Mouse (Mus musculus): ENCODE data around the gene Amotl2. TPM values are rescaled to one million over a fixed set of nuclear protein-coding genes. Genes with fewer than 3 reads are reported as not detected.
A peak's percentile ranks its signal among the peaks of the same experiment; 100 is the strongest.

The Amotl2 gene
- polyA plus RNA-seq, 1 experiment from 2014 or later: 53.7 TPM

- Histone ChIP-seq H3K4me1 (peaks cover 40% of the 10 kb centered on the region), H3K9ac (no peak overlapping the region), H3K4me3 (replicated peaks) (no peak overlapping the region), H3K36me3 (no peaks in the 10 kb centered on the region), H3K9me3 (replicated peaks) (no peaks in the 10 kb centered on the region), H3K27ac (replicated peaks) (peak overlapping the region; percentile 13; the same call in 1 of the 2 replicates), H3K27me3 (no peaks in the 10 kb centered on the region), H3K4me2 (replicated peaks) (no peak overlapping the region)
- 42% methylated on average over 9 of the region's 9 CpGs for WGBS
- no peak for ATAC-seq (ENCODE audit: insufficient number of reproducible peaks, low FRiP score, low TSS enrichment, low read depth)
Measured at GRCm38 (mm10) chr9:102692564-102693475, 23.7 kb upstream of the Amotl2 start.

- no peaks in the 10 kb centered on the region for H3K4me1 ChIP-seq
- ATAC-seq (ENCODE audit: insufficient number of reproducible peaks, low FRiP score, low TSS enrichment, low read depth): no peak
Measured at GRCm38 (mm10) chr9:102701042-102701441, 15.4 kb upstream of the Amotl2 start.

GRCm38 (mm10) chr9:102709504-102710135, 6.9 kb upstream of the Amotl2 start:
- Histone ChIP-seq H3K4me1 (peaks cover 31% of the 10 kb centered on the region), H3K36me3 (no peaks in the 10 kb centered on the region), H3K9ac (no peak overlapping the region), H3K27me3 (no peaks in the 10 kb centered on the region), H3K9me3 (replicated peaks) (no peaks in the 10 kb centered on the region), H3K4me2 (replicated peaks) (0 out of 2 replicates have a peak overlapping the region, but pooled peaks have one; percentile 17), H3K4me3 (replicated peaks) (no peak overlapping the region), H3K27ac (replicated peaks) (peak overlapping the region; percentile 75)
- no peak for ATAC-seq (ENCODE audit: insufficient number of reproducible peaks, low FRiP score, low TSS enrichment, low read depth)
- 55% methylated on average over 15 of the region's 15 CpGs for WGBS

More at GRCm38 (mm10) chr9:102701042-102701441, 15.4 kb upstream of the Amotl2 start:
- Histone ChIP-seq H3K27ac (replicated peaks) (peak overlapping the region; percentile 36; the same call in 1 of the 2 replicates), H3K4me3 (replicated peaks) (no peak overlapping the region), H3K9me3 (replicated peaks) (no peaks in the 10 kb centered on the region), H3K27me3 (no peaks in the 10 kb centered on the region), H3K4me2 (replicated peaks) (no peak overlapping the region), H3K9ac (no peak overlapping the region), H3K36me3 (no peaks in the 10 kb centered on the region)
- WGBS: 78% methylated on average over 6 of the region's 6 CpGs

GRCm38 (mm10) chr9:102710520-102710919, 6.0 kb upstream of the Amotl2 start:
- Histone ChIP-seq H3K4me1 (peaks cover 40% of the 10 kb centered on the region), H3K9ac (no peak overlapping the region), H3K36me3 (no peaks in the 10 kb centered on the region), H3K4me3 (replicated peaks) (no peak overlapping the region), H3K9me3 (replicated peaks) (no peaks in the 10 kb centered on the region), H3K4me2 (replicated peaks) (no peak overlapping the region), H3K27ac (replicated peaks) (peak overlapping the region; percentile 75; the same call in 1 of the 2 replicates), H3K27me3 (no peaks in the 10 kb centered on the region)
- no peak for ATAC-seq (ENCODE audit: insufficient number of reproducible peaks, low FRiP score, low TSS enrichment, low read depth)
- 66% methylated on average over 5 of the region's 5 CpGs for WGBS

- peaks cover 56% of the 10 kb centered on the region for H3K4me1 ChIP-seq
- no peak overlapping the region for H3K4me3 ChIP-seq (replicated peaks)
- H3K9me3 ChIP-seq (replicated peaks): no peaks in the 10 kb centered on the region
- H3K36me3 ChIP-seq: no peaks in the 10 kb centered on the region
- H3K9ac ChIP-seq: no peak overlapping the region
- H3K4me2 ChIP-seq (replicated peaks): no peak overlapping the region
- WGBS: 66% methylated on average over 2 of the region's 2 CpGs
- no peaks in the 10 kb centered on the region for H3K27me3 ChIP-seq
- no peak overlapping the region for H3K27ac ChIP-seq (replicated peaks)
- ATAC-seq (ENCODE audit: insufficient number of reproducible peaks, low FRiP score, low TSS enrichment, low read depth): no peak
Measured at GRCm38 (mm10) chr9:102713797-102714196, 2.7 kb upstream of the Amotl2 start.

GRCm38 (mm10) chr9:102714893-102715505, 1.5 kb upstream of the Amotl2 start:
- Histone ChIP-seq H3K27me3 (no peaks in the 10 kb centered on the region), H3K4me1 (peaks cover 55% of the 10 kb centered on the region), H3K9ac (no peak overlapping the region), H3K9me3 (replicated peaks) (no peaks in the 10 kb centered on the region), H3K27ac (replicated peaks) (peak overlapping the region; percentile 58), H3K36me3 (no peaks in the 10 kb centered on the region), H3K4me2 (replicated peaks) (no peak overlapping the region), H3K4me3 (replicated peaks) (no peak overlapping the region)
- ATAC-seq (ENCODE audit: insufficient number of reproducible peaks, low FRiP score, low TSS enrichment, low read depth): no peak
- WGBS: 4% methylated on average over 7 of the region's 7 CpGs

GRCm38 (mm10) chr9:102715506-102715900, 969 bp upstream of the Amotl2 start:
- H3K27me3 ChIP-seq: no peaks in the 10 kb centered on the region
- H3K4me3 ChIP-seq (replicated peaks): no peak overlapping the region
- H3K4me1 ChIP-seq: peaks cover 55% of the 10 kb centered on the region
- WGBS: 47% methylated on average over 2 of the region's 2 CpGs
- ATAC-seq (ENCODE audit: insufficient number of reproducible peaks, low FRiP score, low TSS enrichment, low read depth): no peak
- H3K9me3 ChIP-seq (replicated peaks): no peaks in the 10 kb centered on the region
- H3K36me3 ChIP-seq: peaks cover 5% of the 10 kb centered on the region; the same call in 1 of the 2 replicates
- no peak overlapping the region for H3K9ac ChIP-seq
- H3K27ac ChIP-seq (replicated peaks): peak overlapping the region; percentile 58
- H3K4me2 ChIP-seq (replicated peaks): no peak overlapping the region

GRCm38 (mm10) chr9:102717164-102717885, 853 bp downstream of the Amotl2 start:
- WGBS: under 1% methylated on average over 49 of the region's 50 CpGs
- H3K27me3 ChIP-seq: no peaks in the 10 kb centered on the region
- peak; percentile 90 for ATAC-seq (ENCODE audit: insufficient number of reproducible peaks, low FRiP score, low TSS enrichment, low read depth)
- H3K36me3 ChIP-seq: peaks cover 12% of the 10 kb centered on the region
- peaks cover 68% of the 10 kb centered on the region for H3K4me1 ChIP-seq
- peak overlapping the region; percentile 98 for H3K27ac ChIP-seq (replicated peaks)
- no peaks in the 10 kb centered on the region for H3K9me3 ChIP-seq (replicated peaks)
- peak overlapping the region; percentile 88 for H3K4me2 ChIP-seq (replicated peaks)
- peak overlapping the region; percentile 79 for H3K4me3 ChIP-seq (replicated peaks)
- peak overlapping the region; percentile 91 for H3K9ac ChIP-seq

GRCm38 (mm10) chr9:102717886-102718643, 1.6 kb downstream of the Amotl2 start:
- WGBS: under 1% methylated on average over 52 of the region's 52 CpGs
- Histone ChIP-seq H3K36me3 (peaks cover 19% of the 10 kb centered on the region), H3K4me1 (peaks cover 75% of the 10 kb centered on the region), H3K27me3 (no peaks in the 10 kb centered on the region), H3K4me2 (replicated peaks) (peak overlapping the region; percentile 88), H3K4me3 (replicated peaks) (peak overlapping the region; percentile 79), H3K27ac (replicated peaks) (peak overlapping the region; percentile 98), H3K9ac (peak overlapping the region; percentile 91), H3K9me3 (replicated peaks) (no peaks in the 10 kb centered on the region)
- ATAC-seq (ENCODE audit: insufficient number of reproducible peaks, low FRiP score, low TSS enrichment, low read depth): peak; percentile 43

GRCm38 (mm10) chr9:102718676-102719075, 2.2 kb downstream of the Amotl2 start:
- under 1% methylated on average over 21 of the region's 21 CpGs for WGBS
- peak overlapping the region; percentile 91 for H3K9ac ChIP-seq
- H3K36me3 ChIP-seq: peaks cover 25% of the 10 kb centered on the region
- H3K27me3 ChIP-seq: no peaks in the 10 kb centered on the region
- H3K27ac ChIP-seq (replicated peaks): peak overlapping the region; percentile 98
- peaks cover 81% of the 10 kb centered on the region for H3K4me1 ChIP-seq
- H3K4me3 ChIP-seq (replicated peaks): peak overlapping the region; percentile 79
- peak overlapping the region; percentile 88 for H3K4me2 ChIP-seq (replicated peaks)
- no peaks in the 10 kb centered on the region for H3K9me3 ChIP-seq (replicated peaks)
- no peak for ATAC-seq (ENCODE audit: insufficient number of reproducible peaks, low FRiP score, low TSS enrichment, low read depth)
